Mouse (Mus musculus): Measurements from ENCODE around the gene Emc9.

GRCm38 (mm10) chr14:55571760-55572159, 13.3 kb downstream of the Emc9 start:
- TF ChIP-seq CTCF (IDR thresholded peaks at IDR 0.05; ENCODE audit: low read depth) (no peak), EP300 (IDR thresholded peaks at IDR 0.05; ENCODE audit: low read depth) (no peak)
